Mouse (Mus musculus) ES-Bruce4 (cell line): ENCODE results near the gene Ankrd26.

ENCODE experiments used
- CTCF ChIP-seq: IDR thresholded peaks from one replicate; pipeline ENCODE4 v1.8.1; 2011; ENCODE audit warnings: low read depth, low read length
- POLR2A ChIP-seq: IDR thresholded peaks from one replicate; pipeline ENCODE4 v1.8.1; 2011; ENCODE audit warnings: low read length; ENCODE audit not compliant: insufficient read depth

GRCm38 (mm10) chr6:118499010-118499409 lies 63.0 kb downstream of the Ankrd26 start:
- TF ChIP-seq POLR2A, result no peak
- no peak for TF ChIP-seq CTCF
